Mouse (Mus musculus) cerebellum, adult 2 months (tissue): ENCODE results near the gene Pgp. TPM values are rescaled to one million over a fixed set of nuclear protein-coding genes. Genes with fewer than 3 reads are reported as not detected.

Experiments used
- DNase-seq, 2 experiments: peaks; one replicate each; pipeline ENCODE4 v3.0.0; 2021
- H3K27ac ChIP-seq: fragments of 200-500 bp; 2 replicates; pipeline ENCODE4 v1.5.1; 2012; ENCODE audit warnings: low read length, control low read depth, inconsistent platforms; ENCODE audit not compliant: insufficient read depth
- H3K27me3 ChIP-seq: fragments of 200-500 bp; 2 replicates; pipeline ENCODE4 v1.6.1; 2012; ENCODE audit warnings: inconsistent platforms, mild to moderate bottlenecking, low read length, moderate library complexity; ENCODE audit not compliant: control insufficient read depth, insufficient read depth
- H3K4me1 ChIP-seq: fragments of 200-500 bp; 2 replicates; pipeline ENCODE4 v1.6.1; 2011; ENCODE audit warnings: low read length; ENCODE audit not compliant: control insufficient read depth, insufficient read depth
- H3K4me3 ChIP-seq: fragments of 200-500 bp; replicated peaks from 2 replicates; pipeline ENCODE3; 2011; ENCODE audit warnings: mild to moderate bottlenecking, low read depth, low read length, control low read depth; ENCODE audit not compliant: insufficient read depth
- CTCF ChIP-seq: fragments of 200-500 bp; IDR thresholded peaks from 2 replicates; pipeline ENCODE4 v1.5.1; 2011; ENCODE audit warnings: low read depth, mild to moderate bottlenecking, control low read depth, low read length, moderate library complexity, borderline replicate concordance; ENCODE audit not compliant: insufficient read depth
- POLR2A ChIP-seq: fragments of 200-500 bp; IDR thresholded peaks from 2 replicates; pipeline ENCODE4 v1.6.1; 2011; ENCODE audit warnings: low read length, control low read depth, borderline replicate concordance; ENCODE audit not compliant: insufficient read depth
- WGBS: fragments of 180-500 bp; shearing (Covaris S2); methylation state at CpG from one replicate; pipeline ENCODE4 v1.1.7; 2018; 5-methylcytosine and 5-hydroxymethylcytosine counted together
- polyA plus RNA-seq: library from polyadenylated mRNA; depleted of rRNA; stranded (reverse); fragments of >200 nt; gene quantifications from 2 replicates; pipeline ENCODE4 v1.2.3, GENCODE M21; 2012

The Pgp gene
- polyA plus RNA-seq, 1 experiment = 133 TPM

DNA sequence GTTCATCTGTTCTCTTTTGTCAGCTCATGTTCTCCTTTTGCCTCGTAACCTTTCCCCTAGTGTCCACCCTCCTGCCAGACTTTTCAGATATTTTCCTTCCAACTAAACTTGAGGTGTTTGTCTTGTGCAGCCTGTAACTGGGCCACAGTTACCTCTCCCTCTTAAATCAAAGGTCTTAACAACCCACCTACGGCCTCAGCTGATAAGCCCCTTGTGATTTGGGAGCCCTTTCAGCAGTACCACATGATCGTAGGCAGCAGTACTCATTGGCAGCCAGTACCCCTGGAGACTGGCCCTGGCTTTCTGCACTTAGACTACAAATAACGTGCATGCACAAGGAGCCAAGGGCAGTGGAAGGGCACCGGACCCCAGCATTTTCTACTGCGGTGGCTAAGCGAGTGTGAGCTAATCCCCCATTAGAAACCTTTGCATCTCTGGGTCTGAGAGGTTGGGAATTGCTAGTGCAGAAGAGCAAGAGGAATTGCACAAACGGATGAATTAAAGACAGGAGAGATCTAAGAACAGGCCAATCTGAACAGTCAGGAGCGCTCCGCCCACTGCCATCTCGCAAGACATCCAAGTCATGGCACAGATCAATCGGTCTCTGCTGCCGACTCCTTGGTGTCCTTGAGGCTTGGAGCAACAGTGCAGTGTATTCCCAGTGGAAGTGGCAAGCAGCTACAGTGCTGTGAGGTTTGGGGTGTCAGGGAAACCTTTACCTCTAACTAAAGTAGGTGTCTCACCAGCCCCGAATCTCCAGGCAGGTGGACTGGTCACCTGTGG, 40.8 kb upstream of the Pgp start:
- 73% methylated on average over 14 of the region's 14 CpGs for WGBS
- Histone ChIP-seq H3K4me1 (peaks cover 13% of the 10 kb centered on the region; the same call in 1 of the 2 replicates), H3K4me3 (no peak overlapping the region), H3K27me3 (no peaks in the 10 kb centered on the region), H3K27ac (no peak overlapping the region)
- no peak for DNase-seq
- TF ChIP-seq POLR2A (no peak), CTCF (no peak)

- TF ChIP-seq CTCF (peak; percentile 56), POLR2A (no peak)
- H3K27ac ChIP-seq = no peak overlapping the region; the same call in 1 of the 2 replicates
- peak; percentile 67 to 68 for DNase-seq
- H3K4me1 ChIP-seq = peaks cover 14% of the 10 kb centered on the region
- H3K4me3 ChIP-seq = no peak overlapping the region
- no peaks in the 10 kb centered on the region for H3K27me3 ChIP-seq
- 36% methylated on average over 5 of the region's 5 CpGs for WGBS
Measured at GRCm38 (mm10) chr17:24437016-24437415, 33.2 kb upstream of the Pgp start.

GRCm38 (mm10) chr17:24440377-24440776, 29.8 kb upstream of the Pgp start:
- Histone ChIP-seq H3K4me1 (peaks cover 40% of the 10 kb centered on the region), H3K27me3 (no peaks in the 10 kb centered on the region), H3K27ac (no peak overlapping the region), H3K4me3 (no peak overlapping the region)
- DNase-seq = no peak
- TF ChIP-seq POLR2A (no peak), CTCF (no peak)
- 80% methylated on average over 8 of the region's 8 CpGs for WGBS

DNA sequence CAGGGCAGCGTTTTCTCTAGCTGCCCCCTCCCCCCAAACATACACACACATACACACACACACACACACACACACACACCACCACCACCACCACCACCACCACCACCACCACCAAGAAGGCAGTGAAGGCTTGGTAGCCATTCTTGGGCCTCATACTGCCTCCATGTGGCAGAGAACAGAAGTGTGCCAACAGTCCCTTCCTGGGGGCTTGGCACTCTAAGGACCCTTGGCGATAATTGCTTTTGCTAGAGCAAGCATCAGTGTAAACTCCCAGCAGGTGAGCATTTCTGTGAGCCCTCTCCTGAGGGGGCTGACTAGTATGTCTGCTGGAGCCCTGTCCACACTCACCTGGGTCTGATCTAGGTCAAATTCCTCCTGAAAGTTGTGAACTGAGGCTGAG, 29.0 kb upstream of the Pgp start:
- WGBS = 14% methylated on average over 2 of the region's 2 CpGs
- H3K27me3 ChIP-seq = no peaks in the 10 kb centered on the region
- no peak overlapping the region for H3K4me3 ChIP-seq
- peaks cover 40% of the 10 kb centered on the region for H3K4me1 ChIP-seq
- DNase-seq = no peak
- no peak for TF ChIP-seq CTCF
- no peak for TF ChIP-seq POLR2A
- no peak overlapping the region for H3K27ac ChIP-seq

GRCm38 (mm10) chr17:24442107-24442506, 28.1 kb upstream of the Pgp start:
- Histone ChIP-seq H3K4me3 (no peak overlapping the region), H3K27ac (peak overlapping the region; percentile 29; the same call in 1 of the 2 replicates), H3K27me3 (no peaks in the 10 kb centered on the region), H3K4me1 (peaks cover 37% of the 10 kb centered on the region)
- TF ChIP-seq POLR2A = no peak
- TF ChIP-seq CTCF = no peak
- DNase-seq = no peak
- 67% methylated on average over 14 of the region's 14 CpGs for WGBS

DNA sequence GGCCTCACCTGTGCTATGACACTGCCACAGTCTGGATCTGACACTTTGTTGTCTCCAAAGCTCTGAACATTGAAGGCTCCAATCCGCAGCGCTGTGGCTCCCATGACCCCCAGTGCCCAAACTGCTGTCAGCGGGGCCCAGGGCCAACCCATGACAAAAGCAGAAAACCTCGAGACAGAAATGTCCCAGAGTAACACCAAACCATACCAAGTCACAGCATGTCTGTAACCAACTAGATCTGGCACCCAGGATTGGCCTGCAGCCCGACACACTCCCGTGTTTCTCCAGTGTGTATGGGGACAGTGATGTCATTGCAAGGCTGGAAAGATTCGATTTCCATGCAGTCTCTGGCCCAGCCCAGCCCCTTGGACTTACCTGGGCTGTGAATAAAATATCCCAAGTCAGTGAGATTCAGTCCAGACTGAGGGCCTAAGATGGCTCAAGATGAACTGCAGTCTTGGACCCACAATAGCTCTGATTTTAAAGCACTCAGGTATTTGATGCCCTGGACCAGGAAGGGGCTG, 27.5 kb upstream of the Pgp start, which contains the start of gene Dnase1l2:
TSS of gene Dnase1l2 (minus strand) at position 474 of the 524 bp plus-strand sequence.
- H3K27me3 ChIP-seq = no peaks in the 10 kb centered on the region
- peaks cover 37% of the 10 kb centered on the region for H3K4me1 ChIP-seq
- H3K27ac ChIP-seq = peak within 1 kb of the TSS; percentile 35
- 22% methylated on average over 7 of the region's 7 CpGs for WGBS
- H3K4me3 ChIP-seq = no peak within 1 kb of the TSS
- DNase-seq = peak; percentile 50 to 59
- TF ChIP-seq POLR2A (no peak), CTCF (no peak)

DNA sequence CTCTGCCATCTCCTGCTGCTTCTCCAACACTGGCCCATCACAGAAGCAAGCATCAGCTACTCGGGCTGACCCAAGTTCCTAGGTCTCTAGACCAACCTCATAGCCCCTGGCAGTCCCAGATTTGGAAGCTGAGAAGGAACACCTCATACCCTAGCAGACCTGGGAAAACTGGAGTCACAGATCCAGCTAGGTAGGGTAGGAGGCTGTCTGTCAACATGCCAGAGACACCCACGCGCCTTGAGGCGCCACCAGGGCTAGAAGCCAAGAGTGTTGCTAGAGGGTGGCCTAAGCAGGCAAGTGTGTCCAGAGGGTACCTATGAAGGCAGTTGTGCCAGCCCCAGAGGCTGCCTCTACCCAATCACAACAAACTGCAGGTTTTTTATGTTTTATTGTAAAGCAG, 26.8 kb upstream of the Pgp start:
- Histone ChIP-seq H3K4me1 (peaks cover 37% of the 10 kb centered on the region), H3K27me3 (no peaks in the 10 kb centered on the region), H3K4me3 (no peak overlapping the region), H3K27ac (peak overlapping the region; percentile 35)
- 28% methylated on average over 4 of the region's 4 CpGs for WGBS
- TF ChIP-seq CTCF (no peak), POLR2A (no peak)
- peak; percentile 83 to 86 for DNase-seq

GRCm38 (mm10) chr17:24446590-24446989, 23.6 kb upstream of the Pgp start:
- DNase-seq = no peak
- TF ChIP-seq POLR2A (no peak), CTCF (no peak)
- Histone ChIP-seq H3K4me3 (no peak overlapping the region), H3K27me3 (no peaks in the 10 kb centered on the region), H3K27ac (no peak overlapping the region), H3K4me1 (peaks cover 30% of the 10 kb centered on the region)
- 80% methylated on average over 8 of the region's 8 CpGs for WGBS

DNA sequence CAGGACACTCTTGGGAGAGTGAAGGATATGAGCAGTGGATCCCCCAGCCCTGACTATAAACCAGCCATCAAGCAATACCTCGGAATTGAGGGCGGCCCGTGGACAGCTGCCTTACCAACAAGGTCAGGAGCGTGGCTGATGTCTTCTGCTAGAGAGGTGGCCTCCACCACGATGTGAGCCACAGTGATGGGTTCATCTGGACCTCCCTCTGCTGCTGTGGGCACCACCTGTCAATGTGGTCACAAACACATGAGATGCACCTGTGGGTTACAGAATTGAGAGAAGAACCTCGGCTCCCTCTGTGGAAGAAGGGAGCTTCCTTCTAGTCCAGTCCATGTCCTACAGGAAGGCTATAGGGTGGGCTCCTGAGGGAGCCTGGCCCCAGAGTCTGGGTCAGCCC, 20.7 kb upstream of the Pgp start:
- Histone ChIP-seq H3K27me3 (no peaks in the 10 kb centered on the region), H3K4me1 (peaks cover 2% of the 10 kb centered on the region), H3K27ac (no peak overlapping the region), H3K4me3 (no peak overlapping the region)
- 89% methylated on average over 6 of the region's 6 CpGs for WGBS
- no peak for DNase-seq
- TF ChIP-seq POLR2A (no peak), CTCF (no peak)
